16 mouse cellular contexts compared by ENCODE assay signal in genomic region chr9:115766471-115766870, GRCm38 (mm10).
"Had no signal": no experiment of that assay in that cellular context is flagged by ENCODE, and none has a peak within 500 bp of the region (broad histone marks: within the 10 kb centered on the region; RNA-seq: fewer than 3 reads in every experiment).

No protein-coding gene starts in this region.

- H3K9me3 ChIP-seq: limb, embryonic 10.5 days; limb, embryonic 13.5 days; liver, embryonic 13.5 days had no signal

- H3K27me3 ChIP-seq: limb, embryonic 13.5 days; liver, embryonic 13.5 days had no signal

- H3K4me1 ChIP-seq: limb, embryonic 10.5 days; limb, embryonic 13.5 days; liver, embryonic 13.5 days had no signal

- H3K4me2 ChIP-seq: limb, embryonic 13.5 days; liver, embryonic 13.5 days; midbrain, embryonic 11.5 days had no signal

- H3K27ac ChIP-seq: kidney, postnatal 0 days; layer of hippocampus, adult 2 months; limb, embryonic 10.5 days; limb, embryonic 13.5 days; liver, embryonic 13.5 days; stomach, postnatal 0 days had no signal

- H3K36me3 ChIP-seq: limb, embryonic 10.5 days; limb, embryonic 13.5 days; liver, embryonic 13.5 days had no signal

- H3K9ac ChIP-seq: limb, embryonic 13.5 days; liver, embryonic 13.5 days had no signal

- DNase-seq: kidney, postnatal 25 days; layer of hippocampus, adult 9-11 months; liver; liver, embryonic 13.5 days; lung, adult 2 months; lung, postnatal 14 days; lung, postnatal 4 days; midbrain, embryonic 14.5 days; thymus, adult 2 months; thymus, postnatal 14 days had no signal

- H3K4me3 ChIP-seq: layer of hippocampus, adult 2 months; limb, embryonic 10.5 days; limb, embryonic 13.5 days; liver, embryonic 13.5 days had no signal
